Mouse (Mus musculus) Muller cell, postnatal 12 days (primary cell): ENCODE results near the gene Lyrm1.

Experiments used
- DNase-seq: peaks from one replicate; pipeline ENCODE4 v3.0.0-alpha.2; 2015; ENCODE audit errors: inconsistent ontology term

Lyrm1 gene

GRCm38 (mm10) chr7:119887887-119888286 is 7.8 kb upstream of the Lyrm1 start:
- DNase-seq: peak; percentile 86

- DNase-seq: no peak
Measured at GRCm38 (mm10) chr7:119892198-119892597, 3.5 kb upstream of the Lyrm1 start.

DNA sequence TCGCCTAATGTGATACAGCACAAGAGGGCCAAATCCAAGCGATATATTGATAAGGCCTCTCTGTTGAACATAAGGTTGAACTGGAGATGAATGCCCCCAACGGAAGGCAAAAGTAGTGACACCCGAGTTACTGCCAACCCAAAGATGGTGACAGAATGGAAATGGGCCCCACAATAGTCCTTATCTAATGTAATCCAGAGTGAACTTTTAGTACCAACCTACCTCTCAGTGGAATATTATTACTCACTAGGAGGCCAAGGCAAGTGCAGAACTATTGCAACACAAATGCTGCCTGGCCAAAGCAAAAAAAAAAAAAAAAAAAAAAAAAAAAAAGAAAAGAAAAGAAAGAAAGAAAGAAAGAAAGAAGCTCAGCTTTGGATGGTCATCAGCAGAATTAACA is 2.9 kb upstream of the Lyrm1 start:
- DNase-seq: no peak

DNA sequence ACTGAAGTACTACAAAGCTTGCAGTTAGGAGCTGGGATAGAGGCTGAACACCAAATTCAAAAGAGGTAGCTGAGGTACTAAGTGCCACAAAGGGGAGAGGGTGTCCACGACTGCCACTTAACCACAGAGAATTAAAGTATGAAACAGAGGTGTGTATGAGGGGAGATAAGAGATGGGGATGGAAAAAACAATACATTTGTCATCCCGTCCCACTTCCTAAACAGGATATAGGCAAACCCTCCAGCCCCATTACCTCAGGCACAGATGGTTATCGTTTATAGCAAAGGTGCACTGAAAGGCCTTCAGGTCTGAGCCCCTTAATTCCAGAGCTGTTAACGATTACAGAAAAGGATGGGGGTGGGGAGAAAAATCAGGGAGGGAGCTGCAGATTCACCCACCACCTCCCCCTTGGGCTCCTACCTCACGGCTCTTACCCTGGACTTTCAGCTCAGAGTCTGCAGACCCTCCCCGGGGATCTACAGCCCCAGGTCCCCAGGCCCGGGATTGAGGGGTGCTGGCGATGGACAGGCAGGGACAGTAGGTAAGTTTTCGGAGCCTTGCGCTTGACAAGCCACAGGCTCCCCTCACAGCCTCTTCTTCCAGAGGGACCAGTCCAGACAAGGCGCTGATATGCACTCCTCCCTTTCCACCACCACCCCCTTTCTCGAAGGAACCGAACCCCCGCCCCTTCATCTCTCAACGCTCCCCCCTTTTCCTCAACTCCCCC is 680 bp upstream of the Lyrm1 start:
- DNase-seq: peak; percentile 34

DNA sequence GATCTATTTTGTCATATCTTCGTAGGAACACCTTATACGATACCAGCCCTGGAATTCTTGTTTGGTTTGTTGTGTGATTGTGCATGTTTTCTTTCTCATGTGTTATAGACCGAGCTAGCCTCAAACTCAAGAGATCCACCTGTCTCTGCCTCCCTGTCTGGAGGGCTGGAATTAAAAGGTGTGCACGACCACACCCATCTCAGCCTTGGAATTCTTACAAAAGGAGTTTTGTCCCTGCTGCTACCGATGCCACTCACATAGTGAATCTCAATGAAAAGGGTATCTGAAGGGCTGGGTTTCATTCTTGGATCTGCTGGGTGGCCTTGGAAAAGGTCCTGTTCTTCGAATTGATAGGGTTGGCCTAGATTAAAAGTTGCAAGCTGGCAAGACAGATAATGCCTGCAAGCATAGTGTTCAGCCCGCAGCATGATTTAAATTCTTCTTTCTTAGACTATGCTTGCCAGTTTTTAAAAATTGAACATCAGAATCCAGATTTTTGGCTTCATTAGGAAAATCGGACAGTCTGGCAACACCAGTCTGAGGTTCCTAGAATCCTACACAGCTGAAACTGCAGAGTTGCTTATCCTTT is 2.0 kb downstream of the Lyrm1 start:
- no peak for DNase-seq

- DNase-seq: peak; percentile 59
Measured at GRCm38 (mm10) chr7:119898247-119898856, 2.7 kb downstream of the Lyrm1 start.

DNA sequence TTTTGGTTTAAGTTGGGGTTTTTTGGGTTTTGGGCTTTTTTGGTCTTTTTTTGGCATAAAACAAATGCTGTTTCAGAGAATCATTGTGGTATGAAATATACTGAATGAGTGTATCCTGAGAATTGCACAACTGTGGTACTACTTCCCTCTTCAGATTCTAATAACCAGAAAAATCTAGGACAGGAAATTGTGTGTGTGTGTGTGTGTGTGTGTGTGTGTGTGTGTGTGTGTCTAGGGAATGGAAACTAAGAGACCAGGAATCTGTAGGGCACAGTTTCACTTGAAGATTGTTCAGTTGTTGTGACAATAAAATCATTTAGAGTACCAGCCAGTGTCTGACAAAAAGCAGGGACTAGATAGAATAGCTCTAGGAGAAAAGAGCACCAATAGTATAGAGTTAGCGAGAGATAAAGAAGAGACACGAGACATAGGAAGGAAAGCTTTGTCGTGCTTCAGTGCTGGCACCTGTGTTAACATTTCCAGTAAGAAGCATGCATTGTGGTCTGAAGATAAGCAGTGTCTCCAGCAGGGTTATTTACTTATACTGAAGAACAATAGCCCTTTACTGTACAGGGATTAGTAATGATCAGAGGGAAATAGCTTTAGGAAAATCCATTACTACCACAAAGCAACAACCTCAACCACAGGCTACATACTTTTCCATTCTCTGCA is 3.9 kb downstream of the Lyrm1 start:
- peak; percentile 54 for DNase-seq

GRCm38 (mm10) chr7:119906523-119907215 is 11.0 kb downstream of the Lyrm1 start:
- no peak for DNase-seq

- DNase-seq: no peak
Measured at GRCm38 (mm10) chr7:119911727-119912126, 16.1 kb downstream of the Lyrm1 start.

GRCm38 (mm10) chr7:119920457-119920856 is 24.8 kb downstream of the Lyrm1 start:
- DNase-seq: peak; percentile 34

DNA sequence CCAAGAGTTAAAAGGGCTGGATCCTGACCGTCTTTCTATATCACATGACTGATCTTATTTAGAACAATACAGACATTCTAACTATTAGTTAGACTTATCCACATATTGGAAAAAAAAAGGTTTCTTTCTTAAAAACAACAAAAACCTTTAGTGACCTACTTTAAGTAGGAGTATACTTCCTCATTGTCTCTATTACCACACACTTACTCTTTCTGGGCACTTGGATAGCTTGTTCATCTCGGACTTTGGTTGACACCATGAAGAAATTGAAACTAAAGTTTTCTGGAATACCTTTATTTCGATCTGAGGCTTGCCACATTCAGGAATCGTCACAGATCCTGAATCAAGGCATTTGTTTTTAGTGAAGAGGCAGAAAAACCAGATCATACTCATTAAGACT is 25.4 kb downstream of the Lyrm1 start:
- DNase-seq: no peak

DNA sequence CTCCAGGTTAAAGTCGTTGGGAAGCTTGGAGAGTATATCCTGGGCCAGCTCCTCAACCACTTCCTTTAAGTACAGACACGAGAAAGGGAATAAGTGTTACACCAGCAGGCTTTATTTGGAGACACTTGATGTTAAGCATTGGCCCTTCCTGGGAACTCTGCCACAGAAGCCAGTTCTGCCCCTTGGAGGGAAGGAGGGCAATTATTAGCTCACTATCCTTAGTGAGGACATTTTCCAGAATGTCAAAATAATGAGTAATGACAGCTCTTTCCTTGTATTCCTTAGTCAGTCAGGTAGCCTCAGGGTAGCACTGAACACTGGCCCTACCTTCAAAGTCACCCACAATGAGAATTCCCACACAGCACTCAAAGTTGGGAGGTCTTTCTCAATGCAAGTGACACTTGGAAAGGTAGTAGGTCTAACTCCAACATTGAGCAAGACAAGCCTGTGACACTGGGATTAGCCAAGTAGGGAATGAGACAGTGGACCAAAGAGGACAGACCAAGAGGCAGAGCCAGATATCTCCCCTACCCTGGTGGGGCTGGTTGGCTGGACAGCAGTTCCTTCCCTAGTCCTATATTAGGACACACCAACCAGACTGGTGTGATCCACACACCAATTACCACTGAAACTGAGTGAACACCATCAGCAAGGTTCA is 33.3 kb downstream of the Lyrm1 start:
- DNase-seq: no peak

GRCm38 (mm10) chr7:119936321-119936720 is 40.7 kb downstream of the Lyrm1 start:
- DNase-seq: no peak

- DNase-seq: no peak
Measured at GRCm38 (mm10) chr7:119937036-119937435, 41.4 kb downstream of the Lyrm1 start.

DNA sequence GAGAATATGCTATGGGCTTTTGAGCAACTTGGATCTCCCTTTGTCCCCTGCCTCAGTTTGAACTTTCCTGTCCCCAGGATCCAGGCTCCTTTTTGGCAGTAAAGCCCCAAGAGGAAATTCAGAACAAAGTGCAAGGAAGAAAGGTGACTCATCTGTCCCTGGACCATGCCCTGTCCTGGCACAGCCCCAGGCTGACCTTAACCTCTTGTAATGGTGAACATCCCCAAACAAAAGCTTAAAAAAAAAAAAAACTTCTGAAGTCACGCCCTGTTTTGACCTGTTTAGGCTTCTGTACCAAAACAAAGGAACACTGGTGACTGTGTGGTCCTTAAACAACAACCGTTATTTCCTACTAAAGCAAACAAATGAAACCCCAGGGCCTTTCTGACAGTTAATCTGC is 45.9 kb downstream of the Lyrm1 start:
- DNase-seq: peak; percentile 26

- no peak for DNase-seq
Measured at GRCm38 (mm10) chr7:119954047-119954446, 58.4 kb downstream of the Lyrm1 start.

GRCm38 (mm10) chr7:119957421-119957820 is 61.8 kb downstream of the Lyrm1 start:
- no peak for DNase-seq

DNA sequence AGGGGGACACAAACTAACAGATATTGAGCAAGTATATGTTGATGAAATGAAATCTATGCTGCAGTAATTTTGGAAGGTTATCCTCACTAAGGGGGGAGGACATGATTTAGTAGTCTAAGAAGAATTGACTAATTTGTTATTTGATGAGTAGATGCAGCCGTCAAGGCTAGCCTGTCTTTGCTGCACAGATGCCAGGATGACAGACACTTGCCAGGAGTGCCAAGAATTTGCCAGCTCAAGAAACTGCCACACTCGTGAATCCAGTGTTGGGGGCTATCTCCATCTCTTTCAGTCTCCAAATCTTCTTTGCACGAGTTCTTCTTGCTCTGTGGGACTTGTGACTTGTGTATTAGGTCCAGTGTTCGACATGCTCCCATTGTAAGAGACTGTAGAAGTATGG is 63.4 kb downstream of the Lyrm1 start:
- no peak for DNase-seq

GRCm38 (mm10) chr7:119959491-119959890 is 63.8 kb downstream of the Lyrm1 start:
- DNase-seq: no peak

DNA sequence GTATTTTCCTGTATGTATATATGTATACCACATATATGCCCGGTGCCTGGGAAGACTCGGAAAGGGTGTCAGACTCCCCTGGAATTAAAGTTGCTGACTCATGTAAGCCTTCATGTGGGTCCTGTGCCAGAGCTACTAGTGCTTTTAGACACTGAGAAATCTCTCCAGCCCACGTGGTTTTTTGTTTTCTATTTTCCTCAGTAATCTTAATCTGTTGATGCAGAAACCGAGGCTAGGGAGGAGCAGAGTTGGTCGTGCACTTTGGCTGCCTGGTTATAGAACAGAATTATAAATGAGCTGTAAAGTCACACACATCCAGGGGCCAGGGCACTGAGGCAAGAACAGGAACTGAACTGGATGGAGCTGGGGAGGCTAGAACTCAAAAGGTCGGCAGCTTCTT is 64.3 kb downstream of the Lyrm1 start:
- no peak for DNase-seq

GRCm38 (mm10) chr7:119960546-119960945 is 64.9 kb downstream of the Lyrm1 start:
- DNase-seq: no peak
